Mouse (Mus musculus) MEL (cell line): ENCODE data around the gene Gatad2a.

Source experiments
- CTCF ChIP-seq, 3 experiments: IDR thresholded peaks in 2 of 3; conservative IDR thresholded peaks in 1 of 3; 2 replicates each; pipeline ENCODE4 v1.5.1; 2011 to 2012; ENCODE audit warnings: low read length in 3 of 3, low read depth in 2 of 3, mild to moderate bottlenecking in 2 of 3, improper control_type of control experiment in 1 of 3, inconsistent platforms in 1 of 3, mixed read lengths in 1 of 3, moderate library complexity in 1 of 3; ENCODE audit not compliant: control insufficient read depth in 1 of 3, insufficient read depth in 1 of 3, poor library complexity in 1 of 3, severe bottlenecking in 1 of 3
- EP300 ChIP-seq, 2 experiments: IDR thresholded peaks; 2 replicates each; pipeline ENCODE4 v1.6.1; 2011; ENCODE audit warnings: improper control_type of control experiment in 2 of 2, low read length in 2 of 2, low read depth in 1 of 2, mild to moderate bottlenecking in 1 of 2
- HCFC1 ChIP-seq: IDR thresholded peaks from 2 replicates; pipeline ENCODE4 v1.6.1; 2012; ENCODE audit warnings: low read depth, mild to moderate bottlenecking, inconsistent platforms, low read length, improper control_type of control experiment, moderate library complexity
- KAT2A ChIP-seq: conservative IDR thresholded peaks from 2 replicates; pipeline ENCODE4 v1.6.1; 2012; ENCODE audit warnings: low read depth, low read length, improper control_type of control experiment, inconsistent platforms
- POLR2A ChIP-seq, 2 experiments: IDR thresholded peaks; 2 replicates each; pipeline ENCODE4 v1.6.1; 2011 to 2012; ENCODE audit warnings: low read length in 2 of 2, mild to moderate bottlenecking in 2 of 2, control low read depth in 1 of 2, improper control_type of control experiment in 1 of 2, low read depth in 1 of 2, moderate library complexity in 1 of 2; ENCODE audit not compliant: control insufficient read depth in 1 of 2, insufficient read depth in 1 of 2, poor library complexity in 1 of 2
- SIN3A ChIP-seq: IDR thresholded peaks from 2 replicates; pipeline ENCODE4 v1.6.1; 2012; ENCODE audit warnings: low read length, improper control_type of control experiment, inconsistent platforms
- UBTF ChIP-seq: IDR thresholded peaks from 2 replicates; pipeline ENCODE4 v1.6.1; 2012; ENCODE audit warnings: low read depth, mild to moderate bottlenecking, inconsistent platforms, low read length, improper control_type of control experiment, moderate library complexity, borderline replicate concordance; ENCODE audit not compliant: insufficient read depth
- ZMIZ1 ChIP-seq: IDR thresholded peaks from 2 replicates; pipeline ENCODE4 v1.6.1; 2012; ENCODE audit warnings: low read depth, mild to moderate bottlenecking, inconsistent platforms, low read length, improper control_type of control experiment, moderate library complexity

- TF ChIP-seq EP300 (IDR thresholded peaks at IDR 0.05; ENCODE audit: low read depth in 1 of 2, low read length in 2 of 2): no peak
- TF ChIP-seq CTCF (IDR thresholded peaks at IDR 0.05 in 2 of 3, conservative IDR thresholded peaks at IDR 0.05 in 1 of 3; ENCODE audit: control insufficient read depth in 1 of 3, insufficient read depth in 1 of 3, low read depth in 2 of 3, low read length in 3 of 3, poor library complexity in 1 of 3, severe bottlenecking in 1 of 3): no peak
- TF ChIP-seq POLR2A (IDR thresholded peaks at IDR 0.05; ENCODE audit: control insufficient read depth in 1 of 2, insufficient read depth in 1 of 2, low read depth in 1 of 2, low read length in 2 of 2, poor library complexity in 1 of 2): no peak
- no peak for TF ChIP-seq KAT2A
- no peak for TF ChIP-seq HCFC1
- TF ChIP-seq UBTF: no peak
- TF ChIP-seq ZMIZ1: no peak
- no peak for TF ChIP-seq SIN3A
Measured at GRCm38 (mm10) chr8:69888244-69888866, 107.8 kb downstream of the Gatad2a start.
